Mouse (Mus musculus) brain, embryonic 14.5 days (tissue): ENCODE measurements at regions not wholly inside any gene's neighbourhood (a gene's known extent, or its start where the extent isn't known, plus 50 kb on each side); places are given as distances from the start of the nearest gene placed in this dataset.
"Not testable (repeated sequence)": the region's sequence is repeated elsewhere in the genome, so short reads cannot be mapped to it uniquely, and the experiment has no call there.

Experiments
- DNase-seq: peaks from one replicate; pipeline ENCODE4 v3.0.0-alpha.2; 2011; ENCODE audit warnings: low read depth
- CTCF ChIP-seq: fragments of 200-500 bp; IDR thresholded peaks from 2 replicates; pipeline ENCODE4 v1.5.1; 2012; ENCODE audit warnings: inconsistent platforms, mild to moderate bottlenecking, moderate library complexity, borderline replicate concordance; ENCODE audit not compliant: insufficient read depth, insufficient read length; ENCODE audit errors: extremely low read depth
- POLR2A ChIP-seq: fragments of 200-500 bp; IDR thresholded peaks from 2 replicates; pipeline ENCODE4 v1.6.1; 2012; ENCODE audit warnings: mild to moderate bottlenecking, inconsistent platforms, borderline replicate concordance; ENCODE audit not compliant: poor library complexity, insufficient read depth, insufficient read length, severe bottlenecking; ENCODE audit errors: extremely low read depth

DNA sequence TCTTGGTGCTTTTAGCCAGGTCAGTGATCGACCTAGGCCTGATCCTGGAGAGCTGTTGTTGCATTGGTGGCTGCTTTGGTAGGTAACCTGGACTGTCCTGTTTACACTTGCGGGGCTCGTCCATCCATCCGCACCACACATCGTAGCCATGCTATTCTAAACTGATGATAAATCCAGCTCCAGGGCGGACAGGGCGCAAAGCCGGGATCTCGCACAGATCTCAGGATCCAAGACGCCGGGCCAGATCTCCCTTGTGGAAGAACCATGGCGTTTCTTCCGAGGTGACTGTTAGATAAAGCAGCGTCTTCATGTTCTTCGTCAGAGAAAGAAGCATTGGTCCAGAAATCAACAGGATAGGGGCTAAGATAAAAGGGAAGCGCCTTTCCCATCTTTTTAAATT, 115.6 kb downstream of the Sec16b start:
- not testable (repeated sequence) for DNase-seq

DNA sequence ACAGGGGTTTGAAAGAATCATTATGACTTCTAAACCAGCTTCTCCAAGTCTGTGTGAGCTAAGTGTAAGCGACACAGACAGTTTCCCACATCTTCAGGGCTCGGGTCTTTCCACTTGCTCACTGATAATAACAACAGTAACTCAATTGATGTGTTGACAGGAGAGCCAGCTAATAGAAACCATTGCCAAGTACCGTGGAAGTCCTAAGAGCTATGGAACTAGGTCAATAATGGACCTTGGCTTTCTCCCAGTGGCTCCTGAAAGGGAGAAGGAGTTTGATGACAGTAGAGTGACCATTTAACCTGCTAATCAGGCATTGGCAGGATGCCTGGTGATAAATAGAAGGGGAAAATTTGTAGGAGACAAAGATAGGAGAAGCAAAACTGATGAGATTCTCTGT, 126.1 kb downstream of the Sec16b start:
- peak; percentile 53 for DNase-seq

DNA sequence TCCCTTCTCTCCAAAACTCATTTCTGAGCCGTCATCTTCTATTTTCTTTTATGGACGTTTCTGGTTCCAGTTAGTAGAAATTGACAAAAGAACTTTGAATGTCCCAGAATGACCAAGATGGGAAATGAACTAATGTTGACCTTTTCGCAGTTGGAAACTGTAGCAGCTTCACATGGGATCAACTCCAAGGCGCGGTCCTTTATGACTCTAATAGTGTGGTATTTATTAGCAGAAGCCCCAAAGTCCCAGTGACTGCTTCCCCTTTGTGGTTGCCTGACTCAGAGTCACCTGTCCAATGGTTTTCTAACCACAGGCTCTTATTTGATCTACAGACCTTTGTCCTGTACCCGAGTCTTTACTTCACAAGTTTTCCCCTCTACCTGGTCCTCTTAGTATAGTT, 126.9 kb downstream of the Sec16b start:
- TF ChIP-seq CTCF (no peak), POLR2A (no peak)

More for the DNA sequence above, 126.1 kb downstream of the Sec16b start:
- TF ChIP-seq CTCF (no peak), POLR2A (no peak)

DNA sequence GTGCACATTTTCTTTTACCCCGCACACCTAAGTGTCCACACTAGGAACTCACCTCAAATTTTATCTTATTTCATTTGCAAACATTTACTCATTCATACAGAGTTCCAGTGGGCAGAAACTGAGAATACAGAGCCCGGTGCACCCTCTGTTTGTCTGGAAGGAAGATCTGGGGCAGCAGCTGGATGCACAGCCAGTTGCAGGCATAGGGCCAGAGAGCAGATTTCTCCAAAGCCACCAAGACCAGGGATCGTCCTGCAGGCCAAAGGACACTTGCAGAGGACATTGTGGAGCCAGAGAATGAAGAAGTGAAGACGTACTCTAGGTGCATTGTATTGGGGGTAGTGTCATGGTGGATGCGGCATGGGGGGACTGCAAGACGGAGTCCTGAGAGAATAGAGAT, 129.2 kb downstream of the Sec16b start:
- no peak for TF ChIP-seq POLR2A
- no peak for TF ChIP-seq CTCF
- DNase-seq: no peak

More for the DNA sequence above, 126.9 kb downstream of the Sec16b start:
- DNase-seq: no peak

DNA sequence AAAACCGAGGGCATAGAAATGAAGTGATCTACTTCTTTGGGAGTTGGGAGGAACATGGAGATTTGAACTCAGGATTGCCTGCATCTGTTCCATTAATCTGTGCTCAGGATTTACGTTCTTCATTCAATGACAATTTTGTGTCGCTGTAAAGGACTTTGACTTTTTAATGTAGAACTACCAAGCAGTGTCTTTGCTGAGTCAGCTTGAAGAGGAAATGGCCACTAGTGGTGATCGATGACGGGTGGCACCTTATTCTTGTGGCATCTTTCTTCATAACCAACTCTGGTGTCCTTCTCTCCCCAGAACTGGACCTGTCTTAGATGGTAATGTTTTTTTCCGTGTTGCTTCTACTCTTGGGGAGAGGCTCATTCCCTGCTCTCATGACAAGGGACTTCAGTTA, 137.0 kb downstream of the Sec16b start:
- TF ChIP-seq CTCF (no peak), POLR2A (no peak)
- no peak for DNase-seq

DNA sequence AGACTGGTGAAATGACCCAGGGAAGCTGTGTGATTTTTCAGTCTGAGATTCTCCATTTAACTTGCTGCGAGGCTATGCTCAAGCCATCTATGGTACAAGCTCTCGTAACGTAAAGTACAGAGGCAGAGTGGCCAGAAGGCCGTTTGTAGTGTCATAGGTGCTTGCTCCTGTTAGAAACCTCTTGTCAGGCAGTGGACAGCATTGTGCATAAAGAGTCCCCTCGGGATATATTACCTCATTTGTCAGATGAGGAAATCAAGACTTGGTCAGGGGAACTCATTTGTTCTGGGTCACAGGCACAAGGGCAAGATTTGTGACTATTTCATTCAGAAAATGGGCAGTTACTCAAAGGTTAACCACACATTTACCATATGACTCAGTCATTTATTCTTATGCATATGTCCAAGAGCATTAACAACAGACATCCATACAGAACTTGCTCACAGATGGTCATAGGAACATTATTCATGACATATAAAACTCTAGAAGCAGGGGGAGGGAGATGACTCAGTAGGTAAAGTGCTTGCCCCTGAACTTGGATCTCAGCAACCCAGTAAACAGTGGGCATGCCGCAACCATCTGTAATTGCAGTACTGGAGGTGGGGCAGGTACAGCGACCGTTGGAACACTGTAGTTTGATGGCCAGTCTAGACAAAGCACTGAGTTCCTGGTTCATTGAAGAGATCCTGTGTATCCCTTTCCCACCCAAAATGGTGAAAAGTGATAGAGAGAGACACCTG, 139.3 kb downstream of the Sec16b start:
- TF ChIP-seq CTCF (no peak), POLR2A (no peak)
- no peak for DNase-seq

DNA sequence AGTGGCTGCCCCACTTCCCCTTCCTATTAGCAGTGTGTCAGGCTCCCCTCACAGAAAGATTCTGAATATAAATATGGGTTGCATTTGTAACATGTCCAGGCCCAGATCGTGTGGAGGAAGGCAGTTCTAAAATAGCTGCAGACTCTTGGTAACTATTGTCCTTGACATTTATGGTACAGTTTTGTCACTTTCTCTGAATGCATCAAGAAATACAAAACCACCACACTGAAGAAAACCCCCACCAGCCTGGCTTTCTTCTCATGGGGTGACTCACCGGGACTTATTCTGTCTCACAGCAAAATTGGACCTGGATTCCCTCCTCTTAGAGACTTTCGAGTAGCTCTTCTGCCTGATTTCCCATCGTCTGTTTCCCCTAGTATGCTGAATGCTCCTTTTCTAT, 148.9 kb downstream of the Sec16b start:
- no peak for DNase-seq
- TF ChIP-seq POLR2A (no peak), CTCF (no peak)

DNA sequence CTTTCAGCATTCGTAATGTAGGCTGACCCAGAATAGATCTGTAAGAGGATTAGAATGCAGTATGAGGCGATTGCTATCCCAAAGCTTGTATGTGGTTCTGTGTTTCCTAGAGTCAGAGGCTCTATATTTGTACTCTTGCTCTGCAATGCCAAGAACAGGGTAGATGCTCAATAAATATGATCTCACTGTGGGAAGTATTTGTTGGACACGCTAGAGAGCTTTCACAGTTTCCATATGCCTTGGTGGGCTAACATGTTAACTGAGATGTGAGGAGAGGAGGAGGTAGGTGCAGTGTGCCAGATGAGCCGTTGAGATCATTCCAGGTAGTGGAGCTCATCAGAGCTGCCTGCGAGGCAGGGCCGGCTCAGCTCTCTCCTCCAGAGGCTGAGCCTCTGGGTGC, 163.1 kb downstream of the Sec16b start:
- TF ChIP-seq POLR2A (no peak), CTCF (no peak)
- no peak for DNase-seq

DNA sequence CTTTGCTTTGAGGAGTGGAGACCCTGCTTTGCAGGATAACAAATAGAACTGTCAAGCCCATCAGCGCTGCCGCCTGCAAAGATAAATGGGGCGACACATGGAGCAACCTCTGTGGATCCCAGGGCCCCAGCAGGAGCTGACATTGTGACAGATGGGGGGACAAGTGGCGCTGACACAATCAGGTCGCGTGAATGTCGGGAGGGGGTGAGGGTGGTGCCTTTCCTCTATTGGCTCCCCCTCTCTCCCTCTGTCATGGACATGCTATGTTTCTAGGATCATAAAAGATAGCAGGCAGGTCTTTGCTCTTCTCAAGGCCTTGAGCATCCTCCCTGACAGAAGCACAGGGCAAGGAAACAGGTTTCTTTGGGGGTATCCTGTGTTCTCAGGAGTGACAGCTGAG, 177.8 kb downstream of the Sec16b start:
- no peak for TF ChIP-seq CTCF
- TF ChIP-seq POLR2A: no peak
- peak; percentile 48 for DNase-seq

DNA sequence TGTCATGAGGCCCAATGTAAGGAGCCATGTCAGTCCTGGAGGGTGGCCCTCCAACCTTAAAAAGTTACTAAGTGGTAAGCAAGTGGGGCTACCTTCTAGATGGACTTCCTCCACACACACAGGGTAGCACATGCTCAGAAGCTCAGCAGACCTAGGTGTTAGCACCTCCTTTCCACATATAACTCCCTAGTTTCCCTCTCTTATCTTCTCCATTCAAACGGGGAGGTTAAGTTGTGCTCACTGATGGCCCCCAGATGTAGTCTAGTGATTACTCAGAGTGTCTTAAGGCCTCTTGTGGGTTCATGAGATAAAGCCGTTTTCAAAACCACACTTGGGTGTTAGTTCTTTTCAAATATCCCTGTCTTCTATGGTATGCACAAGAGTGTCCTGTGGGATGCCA, 188.7 kb downstream of the Sec16b start:
- DNase-seq: no peak
- TF ChIP-seq CTCF (no peak), POLR2A (no peak)

DNA sequence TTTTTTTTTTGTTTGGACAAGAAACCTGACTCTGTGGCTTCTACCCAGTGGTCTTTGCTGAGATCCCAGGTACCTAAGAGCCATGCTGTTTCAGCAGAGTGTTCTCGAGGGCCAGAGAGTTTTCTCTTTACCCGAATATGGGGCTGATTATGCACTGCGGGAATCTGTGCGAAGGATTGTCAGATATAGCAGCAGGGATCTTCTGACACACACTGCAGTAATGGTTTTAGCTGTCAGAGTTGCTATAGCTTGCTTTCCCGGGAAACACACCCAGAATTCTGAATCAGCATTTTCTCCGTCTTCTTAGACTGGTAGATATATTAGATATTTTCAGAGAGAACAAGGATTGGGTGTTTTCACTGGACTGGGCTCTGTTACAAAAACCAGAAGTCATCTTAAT, 197.1 kb downstream of the Sec16b start:
- TF ChIP-seq CTCF: no peak
- no peak for TF ChIP-seq POLR2A
- peak; percentile 29 for DNase-seq

DNA sequence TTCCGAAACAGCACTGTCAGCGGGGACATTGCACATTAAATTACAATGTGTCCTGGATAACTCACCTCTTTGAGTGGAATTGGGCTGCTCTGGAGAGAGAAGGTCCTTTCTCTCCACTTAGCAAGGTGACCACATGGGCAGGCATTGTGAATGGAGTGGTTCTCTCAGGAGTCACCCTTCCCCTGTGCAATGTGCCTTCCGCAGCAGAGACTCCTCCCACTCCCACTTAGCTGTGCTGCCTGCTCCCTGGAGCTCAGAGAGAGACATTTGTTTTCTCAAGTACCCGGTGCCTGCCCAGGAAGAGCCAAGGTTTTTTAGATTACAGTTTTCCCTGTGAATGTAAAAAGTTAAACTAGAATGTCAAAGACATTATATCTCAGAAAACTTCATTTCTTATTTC, 198.8 kb downstream of the Sec16b start:
- no peak for TF ChIP-seq CTCF
- no peak for TF ChIP-seq POLR2A
- no peak for DNase-seq

DNA sequence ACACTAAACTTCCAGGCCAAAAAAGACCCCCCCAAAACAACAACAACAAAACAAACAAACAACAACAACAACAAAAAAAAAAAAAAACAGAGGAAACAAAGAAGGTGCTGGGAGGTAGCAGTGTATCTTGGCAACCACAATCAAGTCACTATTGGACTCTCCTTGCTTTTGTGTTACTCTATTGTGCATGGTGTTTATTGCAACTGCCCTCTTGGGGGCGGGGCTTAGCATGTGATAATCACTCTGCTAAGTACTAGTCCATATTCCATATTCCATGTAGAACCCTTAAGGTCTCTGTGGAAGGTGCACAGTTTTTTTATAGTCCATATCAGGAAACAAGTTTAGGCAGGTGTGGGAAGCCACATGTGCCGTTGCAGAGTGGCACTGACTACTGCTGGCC, 200.7 kb downstream of the Sec16b start:
- no peak for DNase-seq
- TF ChIP-seq POLR2A (no peak), CTCF (no peak)

DNA sequence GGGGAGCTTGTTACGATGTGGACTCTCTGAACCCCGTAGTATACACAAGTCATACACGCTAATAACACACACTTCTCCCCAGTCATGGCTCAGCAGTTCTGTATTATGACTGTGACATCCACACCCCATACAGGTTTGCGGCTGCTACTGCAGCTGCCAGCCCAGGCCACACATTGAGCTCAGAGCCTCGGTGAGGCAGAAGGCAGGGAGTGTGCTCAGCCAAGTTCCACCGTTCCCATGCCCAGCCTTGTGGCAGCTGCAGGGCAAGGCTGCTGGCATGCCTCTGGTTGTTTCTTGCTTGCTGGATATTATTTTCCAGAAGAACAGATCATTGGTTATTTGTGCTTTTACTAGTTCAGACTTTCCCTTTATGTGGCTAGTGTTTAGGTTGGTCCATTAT, 202.6 kb downstream of the Sec16b start:
- DNase-seq: peak; percentile 35

More for the DNA sequence above, 202.6 kb downstream of the Sec16b start:
- TF ChIP-seq CTCF (no peak), POLR2A (no peak)
